Mouse (Mus musculus): ENCODE data around the gene Slc44a4.

The Slc44a4 gene

DNA sequence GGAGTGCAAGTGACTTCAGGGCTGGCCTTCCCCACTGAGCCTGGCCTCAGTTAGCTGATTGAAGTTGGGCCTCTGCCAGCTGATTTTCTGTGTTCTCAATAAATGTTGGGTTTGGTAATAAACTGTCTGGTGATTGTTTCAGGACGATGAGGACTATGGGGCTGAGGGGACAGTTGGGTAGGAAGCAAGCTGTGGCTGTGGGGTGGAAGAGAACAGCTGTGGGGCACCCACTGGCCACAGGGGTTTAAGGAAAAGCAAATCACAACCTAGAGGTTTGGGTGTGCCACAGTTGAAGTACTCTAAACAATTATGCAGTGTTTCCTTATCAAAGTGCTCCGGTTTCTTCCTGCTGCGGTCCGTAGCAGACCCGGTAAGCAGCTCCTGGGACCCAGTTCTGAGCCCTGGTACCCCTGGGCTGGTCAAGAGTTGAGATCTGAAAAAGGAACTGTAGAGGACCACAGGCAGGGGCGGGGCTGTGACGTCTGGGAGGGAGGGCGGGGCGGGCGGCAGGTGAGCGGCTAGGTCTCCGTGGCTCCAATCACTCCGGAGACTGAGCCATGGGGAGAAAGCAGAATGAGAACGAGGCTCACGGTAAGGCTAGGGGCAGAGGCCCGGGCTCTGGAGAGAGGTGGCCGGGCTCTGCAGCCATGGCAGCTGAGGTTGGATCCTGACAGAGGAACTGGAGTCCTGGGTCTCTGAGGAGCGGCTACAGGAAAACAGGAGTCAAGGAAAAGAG is at the start of gene Slc44a4:
Gene Slc44a4, plus strand, starts transcription at position 537 of the 736 bp plus-strand sequence.
- no peak for DNase-seq (ENCODE audit: low read depth, low spot score)

- no peak for DNase-seq (ENCODE audit: low read depth, low spot score)
These were observed 48.3 kb upstream of the Slc44a4 start for GRCm38 (mm10) chr17:34865981-34866380.

GRCm38 (mm10) chr17:34874321-34874720 is 39.9 kb upstream of the Slc44a4 start:
- DNase-seq (ENCODE audit: low read depth, low spot score): no peak

DNA sequence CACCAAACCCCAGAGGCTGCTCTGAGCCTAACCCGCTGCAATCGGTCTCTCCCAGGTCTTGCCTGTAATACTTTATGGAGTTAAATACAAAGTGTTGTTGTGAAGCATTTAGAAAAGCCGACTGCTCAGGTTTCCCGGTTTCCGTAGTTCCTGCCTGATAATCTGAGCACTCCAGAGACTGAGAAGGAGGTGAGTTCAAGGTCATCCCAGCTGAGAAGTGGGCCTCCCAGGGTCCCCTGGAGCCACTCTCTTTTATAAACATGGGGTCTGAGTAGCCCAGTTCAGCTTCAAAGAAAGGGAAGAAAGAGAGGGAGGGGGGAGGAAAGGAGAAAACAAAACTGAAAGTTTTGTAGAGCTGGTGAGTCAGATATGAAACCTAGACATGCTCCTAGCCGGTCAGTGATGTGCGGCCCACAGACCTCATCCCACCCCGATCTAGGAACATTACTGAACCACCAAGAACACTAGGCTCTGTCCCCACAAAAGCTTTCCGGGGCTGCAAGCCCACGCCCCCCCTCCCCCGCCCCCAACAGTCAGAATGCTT is 34.9 kb upstream of the Slc44a4 start, which contains the start of gene Zbtb12:
Gene Zbtb12, plus strand, starts transcription at position 148 of the 544 bp plus-strand sequence.
- DNase-seq (ENCODE audit: low read depth, low spot score): peak; percentile 33

DNA sequence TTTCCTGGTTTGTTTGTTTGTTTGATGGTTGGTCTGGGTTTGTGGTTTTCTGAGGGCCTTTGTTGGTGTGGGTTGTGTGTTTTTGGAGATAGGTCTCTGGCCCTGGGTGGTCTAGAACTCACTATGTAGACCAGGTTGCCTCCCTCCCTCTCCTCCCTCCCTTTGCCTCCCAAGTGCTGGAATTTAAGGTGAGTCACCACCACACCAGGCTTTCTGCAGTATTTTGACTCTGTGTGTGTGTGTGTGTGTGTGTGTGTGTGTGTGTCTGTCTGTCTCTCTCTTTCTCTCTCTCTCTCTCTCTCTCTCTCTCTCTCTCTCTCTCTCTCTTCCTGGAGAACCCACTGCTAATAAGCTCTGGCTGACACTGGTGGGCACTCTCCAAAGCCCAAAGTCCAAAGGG is 33.1 kb upstream of the Slc44a4 start:
- peak; percentile 67 for DNase-seq (ENCODE audit: low read depth, low spot score)

GRCm38 (mm10) chr17:34881683-34882310 is 32.5 kb upstream of the Slc44a4 start, which contains the start of gene Gm20547:
Gene Gm20547, minus strand, starts transcription at chr17:34882042.
- no peak for DNase-seq (ENCODE audit: low read depth, low spot score)

DNA sequence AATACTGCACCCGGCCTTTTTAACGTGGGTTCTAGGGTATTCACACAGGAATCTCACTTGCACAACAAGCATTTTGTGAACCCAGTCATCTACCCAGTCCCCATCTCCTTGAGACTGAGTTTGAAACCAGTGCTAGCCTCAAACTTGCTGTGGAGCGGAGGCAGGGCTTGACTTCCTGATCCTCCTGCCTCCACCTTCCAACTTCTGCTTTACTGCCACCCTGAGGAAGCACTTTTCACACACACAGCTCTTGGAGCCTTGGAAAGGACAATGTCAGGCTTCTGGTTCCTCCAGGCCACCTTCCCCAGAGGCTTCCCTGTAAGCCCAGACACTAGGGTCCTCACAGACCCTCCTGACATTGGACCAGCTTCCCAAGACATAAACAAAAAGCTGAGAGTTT is 30.9 kb upstream of the Slc44a4 start:
- peak; percentile 48 for DNase-seq (ENCODE audit: low read depth, low spot score)

DNA sequence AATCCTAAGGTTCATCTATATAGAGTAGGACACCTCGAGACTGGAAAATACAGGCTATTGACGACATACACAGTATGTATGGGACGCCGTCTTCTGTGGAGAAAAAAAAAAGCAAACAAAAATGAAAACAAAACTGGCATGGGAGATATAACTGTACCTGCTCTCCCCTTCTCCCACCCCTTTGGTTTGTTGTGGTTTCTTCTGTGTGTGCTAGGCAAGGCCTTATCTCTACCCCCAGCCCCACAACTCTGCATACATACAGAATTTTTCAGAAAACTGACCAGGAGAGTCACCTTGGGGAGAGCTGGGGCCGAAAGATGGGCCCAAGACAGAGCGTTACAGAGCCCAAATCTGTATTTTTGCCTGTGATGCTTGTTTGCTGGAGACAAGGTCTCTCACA is 29.6 kb upstream of the Slc44a4 start:
- DNase-seq (ENCODE audit: low read depth, low spot score): no peak

- DNase-seq (ENCODE audit: low read depth, low spot score): peak; percentile 82
These were observed 28.7 kb upstream of the Slc44a4 start for GRCm38 (mm10) chr17:34885615-34886014.

DNA sequence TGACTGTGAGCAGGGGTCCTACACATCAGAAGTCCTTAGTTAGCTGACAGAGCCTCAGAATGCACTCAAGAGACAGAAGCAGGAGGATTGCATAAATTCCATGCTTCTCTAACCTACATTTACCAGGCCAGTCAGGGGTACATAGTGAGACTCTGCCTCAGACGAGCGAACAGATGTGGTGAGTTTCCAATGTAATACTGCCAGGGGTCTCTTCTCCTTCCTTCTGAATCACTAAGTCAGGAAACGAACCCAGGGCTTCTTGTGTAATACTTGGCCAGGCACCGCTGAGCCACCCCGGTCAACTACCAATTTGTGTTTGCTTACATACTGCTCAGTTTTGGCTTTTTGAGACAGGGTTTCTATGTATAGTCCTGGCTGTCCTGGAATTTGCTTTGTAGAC is 26.3 kb upstream of the Slc44a4 start:
- no peak for DNase-seq (ENCODE audit: low read depth, low spot score)

DNA sequence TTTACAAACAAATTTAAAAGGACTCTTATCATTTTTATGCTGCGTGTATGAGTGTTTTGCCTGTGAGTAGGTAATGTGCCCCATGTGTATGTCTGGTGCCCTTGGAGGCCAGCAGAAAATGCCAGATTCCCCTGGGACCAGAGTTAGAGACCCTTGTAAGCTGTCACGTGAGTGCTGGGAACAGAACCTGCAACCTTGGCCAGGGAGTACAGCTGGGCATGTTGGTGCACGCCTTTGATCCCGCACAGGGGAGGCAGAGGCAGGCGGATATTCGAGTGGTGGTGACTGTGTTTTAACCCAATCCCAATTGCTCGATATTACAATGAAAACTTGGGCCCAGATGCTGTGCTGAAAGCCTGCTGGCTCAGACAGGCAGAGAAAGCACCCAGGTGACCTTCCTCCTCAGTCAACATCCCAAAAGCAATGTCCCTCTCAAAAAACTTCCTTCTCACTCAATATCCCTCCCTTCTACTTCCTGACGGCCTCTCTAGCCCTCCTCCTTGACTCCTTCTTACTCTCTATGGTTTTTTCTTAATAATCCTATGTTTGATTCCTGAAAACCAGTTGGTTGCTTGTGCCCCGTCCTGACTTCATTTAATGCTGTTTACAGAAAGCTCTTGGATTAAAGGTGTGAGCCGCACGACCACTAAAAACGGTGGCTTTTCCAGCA is 24.1 kb upstream of the Slc44a4 start:
- DNase-seq (ENCODE audit: low read depth, low spot score): no peak

DNA sequence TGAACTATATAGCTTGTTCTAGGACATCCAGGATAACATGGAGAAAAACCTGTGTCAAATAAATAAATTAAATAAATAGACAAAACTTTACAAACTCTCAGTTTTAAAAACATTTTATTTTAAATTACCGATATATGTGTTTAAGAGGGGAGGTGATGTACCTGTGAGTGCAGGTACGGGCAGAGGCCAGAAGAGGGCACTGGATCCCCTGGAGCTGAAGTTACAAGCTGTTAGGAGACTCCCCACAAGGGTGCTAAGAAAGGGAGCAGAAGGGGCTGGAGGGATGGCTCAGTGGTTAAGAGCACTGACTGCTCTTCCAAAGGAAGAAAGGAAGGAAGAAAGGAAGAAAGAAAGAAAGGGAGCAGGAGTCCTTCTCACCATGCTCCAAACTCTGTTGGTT is 22.9 kb upstream of the Slc44a4 start:
- no peak for DNase-seq (ENCODE audit: low read depth, low spot score)

DNA sequence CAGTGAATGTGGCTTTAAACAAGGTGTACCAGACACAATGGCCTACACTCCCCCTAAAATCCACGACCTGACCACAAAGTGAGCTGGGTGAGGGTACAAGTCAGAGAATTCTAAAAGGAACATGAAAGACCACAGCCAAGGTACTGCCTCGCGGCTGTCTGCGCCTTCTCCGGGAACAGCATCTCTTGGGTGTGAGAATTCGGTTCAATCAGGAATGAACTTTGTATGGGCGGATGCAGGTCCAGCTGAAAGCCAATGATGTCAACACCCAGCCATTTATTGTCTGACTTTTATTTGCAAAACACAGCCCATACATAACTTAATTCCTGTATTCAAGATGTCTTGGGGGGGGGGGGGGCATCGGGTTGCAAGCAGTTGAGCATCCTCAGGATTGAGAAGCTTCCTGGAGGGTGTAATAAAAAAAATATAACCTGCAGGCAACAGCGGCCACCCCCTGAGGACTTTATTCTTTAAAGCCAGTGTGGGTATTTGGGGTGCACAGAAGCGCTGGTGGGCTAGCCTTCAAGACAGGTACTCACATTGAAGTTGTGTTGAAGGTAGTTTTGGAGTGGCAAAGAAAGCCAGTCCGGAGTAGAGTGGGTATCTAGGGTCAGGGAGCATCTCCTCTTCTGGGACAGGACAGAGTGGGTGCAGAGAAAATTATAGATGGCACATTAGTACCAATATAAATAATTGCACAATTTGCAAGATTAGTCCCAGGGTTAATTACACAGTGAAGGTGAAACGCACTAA is 21.0 kb upstream of the Slc44a4 start:
- DNase-seq (ENCODE audit: low read depth, low spot score): no peak

- peak; percentile 94 for DNase-seq (ENCODE audit: low read depth, low spot score)
These were observed 20.1 kb upstream of the Slc44a4 start for GRCm38 (mm10) chr17:34894074-34894597.

DNA sequence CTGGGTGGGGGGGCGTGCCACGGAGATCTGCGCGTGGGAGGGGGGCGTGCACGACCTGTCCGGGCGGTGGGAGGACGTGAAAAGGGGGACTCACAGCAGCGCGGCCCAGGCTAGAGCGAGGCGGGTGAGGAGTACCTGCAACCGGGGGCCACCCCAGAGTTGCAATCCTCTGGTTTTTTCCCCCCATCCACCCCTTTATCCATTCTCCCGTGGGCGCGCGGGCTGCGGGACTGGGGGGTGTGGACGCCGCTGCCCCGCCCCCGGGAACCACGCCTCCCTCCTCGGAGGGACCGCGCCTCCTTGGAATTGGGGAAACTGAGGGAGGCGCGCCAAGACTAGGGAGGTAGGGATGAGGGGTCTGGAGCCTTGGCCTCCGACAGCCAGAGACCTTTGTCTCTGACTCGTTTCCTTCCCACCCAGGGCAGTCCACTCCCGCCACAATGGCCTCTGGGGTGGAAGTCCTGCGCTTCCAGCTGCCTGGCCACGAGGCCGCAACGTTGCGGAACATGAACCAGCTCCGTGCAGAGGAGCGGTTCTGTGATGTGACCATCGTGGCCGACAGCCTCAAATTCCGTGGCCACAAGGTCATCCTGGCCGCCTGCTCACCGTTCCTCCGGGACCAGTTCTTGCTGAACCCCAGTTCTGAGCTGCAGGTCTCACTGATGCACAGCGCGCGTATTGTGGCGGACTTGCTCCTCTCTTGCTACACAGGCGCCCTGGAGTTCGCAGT is 19.3 kb upstream of the Slc44a4 start:
- peak; percentile 56 for DNase-seq (ENCODE audit: low read depth, low spot score)

DNA sequence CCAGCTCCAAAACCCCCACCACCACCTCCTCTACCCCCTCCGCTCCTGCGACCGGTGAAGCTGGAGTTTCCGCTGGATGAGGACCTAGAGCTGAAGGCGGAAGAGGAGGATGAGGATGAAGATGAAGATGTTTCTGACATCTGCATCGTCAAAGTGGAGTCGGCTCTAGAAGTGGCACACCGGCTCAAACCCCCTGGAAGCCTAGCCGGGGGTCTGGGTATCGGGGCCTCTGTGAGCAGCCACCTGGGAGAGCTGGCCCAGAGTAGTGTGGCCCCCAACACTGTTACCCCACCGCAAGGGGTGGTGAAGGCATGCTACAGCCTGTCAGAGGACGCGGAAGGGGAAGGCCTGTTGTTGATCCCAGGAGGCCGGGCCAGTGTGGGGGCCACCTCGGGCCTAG is 18.5 kb upstream of the Slc44a4 start:
- no peak for DNase-seq (ENCODE audit: low read depth, low spot score)

- no peak for DNase-seq (ENCODE audit: low read depth, low spot score)
These were observed 17.9 kb upstream of the Slc44a4 start for GRCm38 (mm10) chr17:34896366-34896765.

DNA sequence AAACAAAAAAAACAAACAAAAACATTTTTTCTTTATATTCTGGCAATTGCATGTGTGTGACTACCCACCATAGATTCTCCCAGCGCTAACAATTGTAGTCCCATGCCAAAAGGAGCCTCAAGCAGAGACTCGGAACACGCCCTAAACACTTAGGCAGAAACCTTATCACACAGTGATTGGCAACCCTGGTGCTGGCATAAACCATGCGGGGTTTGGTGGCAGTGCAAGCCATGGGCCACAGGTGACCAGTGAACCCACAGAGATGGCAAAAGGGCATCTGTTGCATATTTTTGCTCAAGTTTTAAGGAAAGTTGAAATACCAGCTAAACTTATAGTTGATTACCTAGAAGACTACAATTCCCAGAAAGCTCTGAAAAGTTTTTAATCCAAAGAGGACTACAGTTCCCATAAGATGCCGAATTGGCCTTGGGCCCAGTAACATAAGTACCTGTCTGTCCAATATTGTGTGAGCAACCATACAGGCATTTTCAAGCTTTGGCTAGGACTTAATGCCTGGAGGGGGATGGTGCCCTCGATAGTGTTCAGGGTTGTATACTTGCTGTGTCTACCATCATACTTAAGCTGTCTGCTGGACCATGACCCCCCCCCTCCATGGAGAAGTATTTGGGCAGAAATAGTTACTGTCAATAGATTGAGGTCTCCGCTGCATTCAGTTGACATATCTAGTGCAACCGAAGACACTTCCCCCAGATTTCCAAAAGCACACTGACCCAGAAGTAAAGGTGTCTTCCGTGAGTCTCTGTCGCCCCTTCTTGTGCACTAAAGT is 16.7 kb upstream of the Slc44a4 start:
- DNase-seq (ENCODE audit: low read depth, low spot score): peak; percentile 95

GRCm38 (mm10) chr17:34898160-34898586 is 16.1 kb upstream of the Slc44a4 start, which contains the start of the genes C2 and Ehmt2:
Gene C2, minus strand, starts transcription at chr17:34898265.
Gene Ehmt2, plus strand, starts transcription at chr17:34898469.
- peak; percentile 81 for DNase-seq (ENCODE audit: low read depth, low spot score)

- DNase-seq (ENCODE audit: low read depth, low spot score): no peak
These were observed 15.6 kb upstream of the Slc44a4 start for GRCm38 (mm10) chr17:34898706-34899052.
